Mouse (Mus musculus): Measurements from ENCODE around the gene Caprin2.
A peak's percentile ranks its signal among the peaks of the same experiment; 100 is the strongest.
"Not testable (repeated sequence)": the region's sequence is repeated elsewhere in the genome, so short reads cannot be mapped to it uniquely, and the experiment has no call there.

The Caprin2 gene

GRCm38 (mm10) chr6:148895773-148896506 is at the start of gene Caprin2:
Gene Caprin2 (minus strand): TSS chr6:148896237.
- DNase-seq (ENCODE audit: low read depth, low spot score), result peak; percentile 91

GRCm38 (mm10) chr6:148944767-148945508 is 48.9 kb upstream of the Caprin2 start:
- peak; percentile 28 for DNase-seq (ENCODE audit: low read depth, low spot score)

- DNase-seq (ENCODE audit: low read depth, low spot score), result no peak
Observed at GRCm38 (mm10) chr6:148944344-148944766, 48.3 kb upstream of the Caprin2 start.

- DNase-seq (ENCODE audit: low read depth, low spot score), result no peak
Observed at GRCm38 (mm10) chr6:148943695-148944094, 47.7 kb upstream of the Caprin2 start.

GRCm38 (mm10) chr6:148942406-148942805 is 46.4 kb upstream of the Caprin2 start:
- DNase-seq (ENCODE audit: low read depth, low spot score), result no peak

- no peak for DNase-seq (ENCODE audit: low read depth, low spot score)
Observed at GRCm38 (mm10) chr6:148941880-148942279, 45.8 kb upstream of the Caprin2 start.

GRCm38 (mm10) chr6:148940383-148940782 is 44.3 kb upstream of the Caprin2 start:
- DNase-seq (ENCODE audit: low read depth, low spot score), result not testable (repeated sequence)

- no peak for DNase-seq (ENCODE audit: low read depth, low spot score)
Observed at GRCm38 (mm10) chr6:148937693-148938092, 41.7 kb upstream of the Caprin2 start.

GRCm38 (mm10) chr6:148934961-148935590 is 39.0 kb upstream of the Caprin2 start:
- no peak for DNase-seq (ENCODE audit: low read depth, low spot score)

- no peak for DNase-seq (ENCODE audit: low read depth, low spot score)
Observed at GRCm38 (mm10) chr6:148931281-148931680, 35.2 kb upstream of the Caprin2 start.

- DNase-seq (ENCODE audit: low read depth, low spot score), result no peak
Observed at GRCm38 (mm10) chr6:148918841-148919398, 22.9 kb upstream of the Caprin2 start.

- DNase-seq (ENCODE audit: low read depth, low spot score), result no peak
Observed at GRCm38 (mm10) chr6:148917672-148918071, 21.6 kb upstream of the Caprin2 start.

GRCm38 (mm10) chr6:148916817-148917216 is 20.8 kb upstream of the Caprin2 start:
- no peak for DNase-seq (ENCODE audit: low read depth, low spot score)

GRCm38 (mm10) chr6:148913938-148914337 is 17.9 kb upstream of the Caprin2 start:
- DNase-seq (ENCODE audit: low read depth, low spot score), result peak; percentile 49

- DNase-seq (ENCODE audit: low read depth, low spot score), result not testable (repeated sequence)
Observed at GRCm38 (mm10) chr6:148911906-148912305, 15.9 kb upstream of the Caprin2 start.

GRCm38 (mm10) chr6:148906958-148907357 is 10.9 kb upstream of the Caprin2 start:
- no peak for DNase-seq (ENCODE audit: low read depth, low spot score)

GRCm38 (mm10) chr6:148902728-148903127 is 6.7 kb upstream of the Caprin2 start:
- no peak for DNase-seq (ENCODE audit: low read depth, low spot score)

GRCm38 (mm10) chr6:148896507-148896851 is 442 bp upstream of the Caprin2 start:
- no peak for DNase-seq (ENCODE audit: low read depth, low spot score)

- no peak for DNase-seq (ENCODE audit: low read depth, low spot score)
Observed at GRCm38 (mm10) chr6:148894888-148895772, 907 bp downstream of the Caprin2 start.

GRCm38 (mm10) chr6:148873911-148874310 is 22.1 kb downstream of the Caprin2 start:
- no peak for DNase-seq (ENCODE audit: low read depth, low spot score)

GRCm38 (mm10) chr6:148845629-148846028 is 50.4 kb downstream of the Caprin2 start:
- DNase-seq (ENCODE audit: low read depth, low spot score), result no peak
